Mouse (Mus musculus) hematopoietic stem cell, adult 5-6 weeks (primary cell): ENCODE measurements around the gene Larp4b. TPM values are rescaled to one million over a fixed set of nuclear protein-coding genes. Genes with fewer than 3 reads are reported as not detected.
"Not testable (repeated sequence)": the region's sequence is repeated elsewhere in the genome, so short reads cannot be mapped to it uniquely, and the experiment has no call there.

ENCODE experiments used
- ATAC-seq, 2 experiments: fragments of 125-278 bp in 1 of 2; replicated peaks in 1 of 2; 2 replicates each; pipeline ENCODE4 v1.8.0; 2016 to 2017; ENCODE audit warnings: inconsistent platforms in 2 of 2, mild to moderate bottlenecking in 2 of 2, moderate number of reproducible peaks in 2 of 2, low read depth in 1 of 2, moderate TSS enrichment in 1 of 2; ENCODE audit not compliant: low FRiP score in 2 of 2, poor library complexity in 2 of 2, severe bottlenecking in 2 of 2, insufficient read depth in 1 of 2, low TSS enrichment in 1 of 2
- total RNA-seq: library from RNA; stranded (forward); fragments of 172-1452, 232-1000 nt; gene quantifications from 2 replicates; pipeline ENCODE4 v1.2.3, GENCODE M21; 2017

Gene Larp4b
- 76.5 and 95.2 TPM in 2 replicates for total RNA-seq

DNA sequence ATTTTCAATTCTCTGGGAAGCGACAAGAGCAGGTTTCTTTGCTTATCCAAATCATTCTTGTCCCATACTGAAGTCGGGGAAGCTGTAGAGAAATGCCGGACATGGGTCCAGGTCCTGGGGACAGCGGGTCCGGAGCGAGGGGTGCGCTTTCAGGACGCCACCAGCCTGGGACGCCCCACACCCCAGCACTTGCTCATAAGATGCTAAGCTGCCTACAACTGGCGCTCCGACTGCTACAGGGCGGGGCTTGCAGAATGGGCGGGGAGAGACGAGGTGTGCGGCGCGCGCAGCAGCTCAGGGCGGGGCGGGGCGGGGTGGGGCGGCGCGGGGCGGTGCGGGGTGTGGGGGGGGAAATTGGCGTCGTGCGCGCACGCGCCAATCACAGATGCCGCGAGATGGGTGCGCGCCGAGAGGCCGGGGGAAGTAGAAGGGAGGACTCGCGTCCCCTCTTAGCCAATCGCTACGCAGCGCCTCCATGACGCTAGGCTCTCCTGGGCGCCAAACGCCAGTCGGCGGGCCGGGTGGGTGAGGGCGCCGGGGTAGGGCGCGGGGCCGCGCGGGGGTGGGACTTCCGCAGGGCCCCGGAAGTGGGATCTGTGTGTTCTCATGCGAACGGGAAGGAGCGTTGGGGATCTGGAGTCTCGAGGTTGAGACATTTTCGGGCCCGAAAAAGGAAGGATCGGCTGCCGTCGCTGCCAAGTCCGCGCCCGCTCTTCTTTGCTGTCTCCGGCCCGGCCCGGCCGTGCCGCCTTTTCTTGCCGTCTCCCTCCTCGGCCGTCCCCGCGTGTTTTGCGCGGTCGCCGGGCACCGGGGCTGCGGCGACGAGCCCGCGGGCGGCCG is at the start of gene Larp4b:
Gene Larp4b, plus strand, starts transcription at position 566 of the 840 bp plus-strand sequence.
- peak; percentile 98 to 99 for ATAC-seq

DNA sequence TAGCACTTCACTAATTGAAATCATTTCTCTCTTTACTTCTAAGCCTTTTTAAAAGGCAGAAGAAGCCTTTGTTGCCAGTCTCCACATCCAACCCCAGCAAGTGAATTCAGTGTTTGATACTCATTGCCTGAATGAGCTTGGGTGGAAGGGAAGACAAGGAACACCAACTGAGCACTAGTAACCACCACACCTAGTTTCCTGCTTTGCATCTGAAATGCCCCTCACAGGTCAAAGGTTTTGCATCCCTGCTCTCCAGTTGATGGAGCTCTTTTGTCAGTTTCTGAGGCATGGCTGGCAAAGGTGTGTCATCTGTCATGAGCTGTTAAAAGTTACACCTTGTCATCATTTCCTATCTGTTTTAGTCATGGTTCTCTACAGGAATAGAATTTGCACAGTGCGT is 49.0 kb upstream of the Larp4b start:
- ATAC-seq = no peak

DNA sequence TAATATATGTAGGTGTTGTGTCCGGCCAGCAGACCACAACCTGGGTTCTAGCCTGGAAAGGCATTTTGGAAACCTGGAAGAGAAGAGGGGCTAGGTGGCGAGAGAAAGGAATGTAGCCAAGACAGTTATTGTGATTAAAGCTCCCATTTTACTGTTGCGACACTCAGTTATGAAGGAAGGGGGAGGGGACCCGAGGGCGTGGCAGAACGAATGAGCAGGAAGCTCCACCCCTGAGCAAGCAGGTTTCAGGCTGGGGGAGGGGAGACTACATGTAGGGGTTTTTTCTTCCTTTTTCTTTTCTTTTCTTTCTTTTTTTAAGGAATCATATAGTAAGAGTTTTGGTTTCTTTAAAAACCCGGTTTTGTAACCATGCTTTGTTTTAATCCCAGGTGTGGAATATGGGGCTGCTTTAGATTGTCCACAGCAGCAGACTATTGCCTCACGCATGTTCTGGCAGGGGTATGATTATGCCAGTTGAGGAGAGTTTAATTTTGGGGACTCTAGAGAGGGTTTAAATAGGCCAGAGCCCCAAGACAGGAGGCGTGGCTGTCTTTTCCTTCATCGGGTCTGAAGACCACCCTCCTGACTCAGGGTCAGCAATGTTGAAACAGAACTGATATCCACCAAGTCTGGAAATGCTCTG is 41.5 kb upstream of the Larp4b start:
- not testable (repeated sequence) for ATAC-seq

DNA sequence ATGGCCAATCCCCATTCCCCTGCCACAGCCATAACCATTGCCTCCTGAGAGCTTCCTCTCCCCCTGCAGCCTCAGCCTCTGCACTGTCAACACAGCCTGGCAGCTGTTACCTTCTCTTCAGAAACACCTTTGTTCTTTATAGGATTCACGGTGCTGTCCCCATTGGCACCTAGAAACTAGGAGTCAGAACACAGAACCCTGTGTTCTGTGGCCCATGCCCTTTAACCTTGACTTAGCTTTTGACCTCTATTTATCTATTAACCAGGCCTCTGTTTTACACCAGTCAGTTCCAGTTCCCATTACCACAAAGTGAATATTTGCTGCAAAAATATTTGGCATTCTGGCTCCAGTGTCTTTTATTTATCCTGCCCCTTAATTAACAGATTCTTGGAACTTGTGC is 36.4 kb upstream of the Larp4b start:
- ATAC-seq = no peak

- ATAC-seq = no peak
Observed at GRCm38 (mm10) chr13:9058706-9059105, 35.0 kb upstream of the Larp4b start.

DNA sequence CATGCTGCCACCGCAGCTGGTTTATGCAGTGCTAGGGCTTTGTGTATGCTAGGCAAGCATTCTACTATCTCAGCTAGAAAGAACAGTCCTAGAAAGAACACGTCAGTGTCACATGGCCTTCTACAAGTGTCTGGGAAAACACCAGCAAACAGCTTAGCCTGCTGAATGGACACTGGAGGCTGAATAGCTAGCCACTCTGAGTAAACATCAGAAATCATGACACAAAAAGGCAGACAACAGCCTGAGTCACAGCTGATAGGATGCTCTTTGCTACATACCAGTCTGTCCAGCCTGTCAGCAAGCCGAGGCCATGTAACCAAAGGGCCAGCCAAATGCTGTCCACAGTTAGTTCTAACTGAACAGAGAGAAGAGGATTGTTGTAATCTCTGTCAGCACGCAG is 32.3 kb upstream of the Larp4b start:
- no peak for ATAC-seq

DNA sequence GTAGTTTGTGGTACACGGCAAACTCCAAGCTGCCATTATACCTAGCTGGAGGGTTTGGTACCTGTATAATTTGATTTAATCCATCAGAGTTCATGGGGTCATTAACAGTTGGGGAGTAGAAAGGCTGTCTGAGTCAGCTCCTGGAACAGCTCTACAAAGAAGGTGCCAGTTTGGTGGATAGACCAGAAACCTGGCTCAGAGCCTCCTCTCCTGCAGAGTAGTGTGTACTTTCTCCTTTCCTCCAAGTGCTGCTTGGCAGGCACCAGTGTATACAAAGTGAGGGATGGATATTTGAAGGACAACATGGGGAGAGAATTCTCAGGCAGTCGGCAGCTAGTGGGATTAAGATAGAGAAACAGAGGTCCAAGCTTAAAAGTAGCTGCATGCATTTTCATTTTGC is 29.5 kb upstream of the Larp4b start:
- no peak for ATAC-seq

- ATAC-seq = no peak
Observed at GRCm38 (mm10) chr13:9066107-9066506, 27.6 kb upstream of the Larp4b start.

- ATAC-seq = no peak
Observed at GRCm38 (mm10) chr13:9071008-9071407, 22.7 kb upstream of the Larp4b start.

DNA sequence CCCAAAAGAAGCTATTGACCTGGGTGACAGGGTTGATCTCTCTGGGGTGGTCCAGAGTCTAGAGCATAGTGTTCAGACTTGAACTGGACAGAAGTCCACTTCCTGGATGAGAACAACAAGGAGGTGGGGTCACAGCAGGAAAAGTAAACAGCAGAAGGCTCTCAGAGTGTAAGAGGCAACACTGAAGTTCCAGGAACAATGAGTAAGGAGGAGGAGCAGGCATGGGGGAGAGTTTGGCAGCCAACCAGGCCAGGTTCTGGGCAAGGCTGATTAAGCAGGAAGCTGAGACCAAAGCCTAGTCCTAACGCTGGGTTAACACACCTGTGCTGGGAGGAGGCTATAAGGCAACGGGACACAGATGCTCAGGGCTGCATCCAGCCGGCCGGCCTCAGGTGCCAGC is 19.9 kb upstream of the Larp4b start:
- no peak for ATAC-seq

- ATAC-seq = no peak
Observed at GRCm38 (mm10) chr13:9075825-9076592, 17.7 kb upstream of the Larp4b start.

DNA sequence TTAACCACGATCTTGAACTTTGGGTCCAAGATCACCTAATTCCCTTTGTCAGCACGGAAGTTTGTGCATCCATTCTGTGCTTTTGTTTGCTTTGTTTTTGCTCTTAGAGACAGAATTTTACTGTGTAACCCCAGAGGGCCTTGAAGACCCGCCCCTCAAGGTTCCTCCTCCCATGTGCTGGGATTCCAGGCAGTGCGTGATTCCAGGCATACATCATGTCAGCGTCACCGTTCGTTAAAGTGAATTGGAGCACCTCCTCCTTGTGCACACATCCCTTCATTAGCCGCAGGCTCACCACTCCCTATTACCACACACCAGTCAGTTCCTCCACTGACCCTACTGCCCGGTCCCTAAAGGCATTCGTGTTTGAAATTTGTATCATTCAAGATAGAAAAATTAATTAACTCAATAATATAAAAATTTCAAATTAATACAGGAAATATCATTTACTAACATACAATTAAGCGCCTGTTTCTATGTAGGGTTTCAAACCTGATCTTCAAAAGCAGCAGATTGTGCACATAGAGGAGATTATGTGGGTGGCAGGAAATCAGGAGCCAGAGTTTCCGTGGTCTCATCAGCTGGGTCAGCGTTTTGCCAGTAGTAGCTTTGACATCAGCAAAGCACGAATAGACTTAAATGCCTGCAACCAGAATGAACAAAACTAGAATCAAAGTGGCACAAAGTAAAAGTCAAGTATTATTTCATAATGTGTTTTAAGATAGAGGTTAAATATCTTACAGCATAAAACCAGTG is 11.4 kb upstream of the Larp4b start:
- ATAC-seq = no peak

- peak in 1 of 2 experiments; percentile 11; a peak in 1 of 4 replicates for ATAC-seq
Observed at GRCm38 (mm10) chr13:9094186-9094980, 702 bp downstream of the Larp4b start.

DNA sequence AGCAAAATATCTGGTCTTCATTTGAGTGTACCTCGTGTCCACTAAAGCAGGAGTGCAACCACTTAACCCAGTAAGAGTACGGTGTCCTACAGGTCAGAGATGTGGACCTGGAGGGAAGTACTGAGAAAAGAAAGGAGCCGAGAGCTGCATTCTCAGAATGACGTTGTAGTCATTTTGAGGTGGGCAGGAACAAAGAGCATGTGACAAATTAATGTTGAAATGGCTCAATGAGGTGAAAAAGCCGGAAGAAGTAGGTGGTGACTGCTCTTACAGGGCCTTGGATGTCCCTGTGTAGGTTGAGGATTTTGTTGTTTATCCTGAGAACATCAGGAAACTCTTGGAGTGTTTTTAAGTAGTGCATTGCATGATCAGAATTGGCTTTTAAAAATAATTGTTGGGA is 5.6 kb downstream of the Larp4b start:
- ATAC-seq = 0 out of 4 replicates have a peak, but pooled peaks of 1 of the 2 experiments have one; percentile 18

DNA sequence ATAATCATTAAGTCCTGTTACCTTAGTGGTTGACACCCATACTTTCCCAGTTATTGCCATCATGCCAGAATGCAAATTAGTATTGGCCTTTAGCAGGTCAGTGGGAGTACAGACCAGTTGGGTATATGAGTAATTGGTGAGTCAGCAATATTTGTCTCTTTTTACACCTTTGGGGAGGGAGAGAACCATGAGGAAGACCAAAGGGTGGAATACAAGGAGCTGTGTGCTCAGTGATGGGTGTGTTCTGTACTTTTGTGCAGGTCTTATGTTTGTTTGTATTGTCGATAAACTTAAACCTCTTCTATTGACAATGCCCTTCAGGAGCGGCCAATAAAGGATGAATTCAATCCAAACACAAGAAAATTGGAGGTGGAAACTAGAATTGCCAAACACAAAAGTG is 6.8 kb downstream of the Larp4b start:
- no peak for ATAC-seq

GRCm38 (mm10) chr13:9106246-9106645 is 12.6 kb downstream of the Larp4b start:
- ATAC-seq = no peak
